Mouse (Mus musculus) E14TG2a.4 (cell line): ENCODE results near the gene Usp34.

ENCODE experiments used
- CTCF ChIP-seq: conservative IDR thresholded peaks from 2 replicates; pipeline ENCODE4 v1.5.1; 2014; ENCODE audit warnings: low read length
- NANOG ChIP-seq: IDR thresholded peaks from 2 replicates; pipeline ENCODE4 v1.6.1; 2014; ENCODE audit warnings: borderline replicate concordance, low read length, mixed read lengths
- POU5F1 ChIP-seq: IDR thresholded peaks from 2 replicates; pipeline ENCODE4 v1.6.1; 2014; ENCODE audit warnings: low read length, borderline replicate concordance

- TF ChIP-seq CTCF (no peak), NANOG (no peak), POU5F1 (no peak)
Measured at GRCm38 (mm10) chr11:23396608-23397007, 89.9 kb downstream of the Usp34 start.
